18 mouse cellular contexts compared by ENCODE assay signal in genomic region chr9:87187336-87187735, GRCm38 (mm10). TPM values are rescaled to one million over a fixed set of nuclear protein-coding genes. Genes with fewer than 3 reads are reported as not detected.
"Had no signal": no experiment of that assay in that cellular context is flagged by ENCODE, and none has a peak within 500 bp of the region (broad histone marks: within the 10 kb centered on the region; RNA-seq: fewer than 3 reads in every experiment).

No protein-coding gene starts in this region.

- H3K27me3 ChIP-seq: neural tube, embryonic 15.5 days; stomach, embryonic 15.5 days had no signal

- H3K4me1 ChIP-seq: neural tube, embryonic 15.5 days; stomach, embryonic 15.5 days had no signal

- H3K9me3 ChIP-seq: neural tube, embryonic 15.5 days; stomach, embryonic 15.5 days had no signal

- H3K9ac ChIP-seq: neural tube, embryonic 15.5 days; stomach, embryonic 15.5 days had no signal

- H3K4me2 ChIP-seq: neural tube, embryonic 15.5 days; stomach, embryonic 15.5 days had no signal

- H3K27ac ChIP-seq: neural tube, embryonic 15.5 days; stomach, embryonic 15.5 days; stomach, postnatal 0 days had no signal

- H3K4me3 ChIP-seq: neural tube, embryonic 15.5 days; stomach, embryonic 15.5 days had no signal

- DNase-seq: retina, postnatal 1 day; right cerebral cortex, adult 18-20 months; right cerebral cortex, postnatal 14 days; right cerebral cortex, postnatal 25 days; right cerebral cortex, postnatal 4 days; spleen, adult 18-20 months; thymus, adult 18-20 months; thymus, adult 2 months; thymus, postnatal 14 days; thymus, postnatal 25 days; thymus, postnatal 36 days; thymus, postnatal 4 days had no signal

RNA-seq across cellular contexts. Expression of gene Mrap2, which starts 43.2 kb away (rescaled TPM):
- total RNA-seq: neutrophil, adult 5-6 weeks had no signal
- polyA plus RNA-seq: spleen, adult 2 months; stomach, embryonic 14.5 days had no signal
